ENCODE assay signal across 8 mouse cellular contexts in genomic region chr13:34254691-34255090, GRCm38 (mm10).
DNase-seq lines count a peak whose midpoint lies in the region; ATAC-seq and TF ChIP-seq lines count a peak whose summit lies in the region.

No protein-coding gene starts in this region.

- no peak overlapping the region for H3K9ac ChIP-seq in liver, embryonic 11.5 days (ENCODE audit: low read depth, low read length)

- WGBS in liver, embryonic 11.5 days = 72% methylated on average over 5 of the region's 5 CpGs
- WGBS in spleen, adult 2 months = 24% methylated on average over 5 of the region's 5 CpGs

- H3K27ac ChIP-seq in liver, embryonic 11.5 days (ENCODE audit: low read depth, low read length) = no peak overlapping the region
- H3K27ac ChIP-seq in spleen, adult 2 months (ENCODE audit: insufficient read depth, low read length) = peak overlapping the region; percentile 62

- H3K4me3 ChIP-seq in liver, embryonic 11.5 days (ENCODE audit: low read depth, low read length) = no peak overlapping the region
- H3K4me3 ChIP-seq in spleen, adult 2 months (ENCODE audit: extremely low read depth, insufficient read depth, insufficient read length) = no peak overlapping the region

- H3K9me3 ChIP-seq in liver, embryonic 11.5 days (ENCODE audit: control insufficient read depth, low read length) = no peaks in the 10 kb centered on the region

- TF ChIP-seq CTCF in spleen, adult 2 months (IDR thresholded peaks at IDR 0.05; ENCODE audit: extremely low read depth, insufficient read depth, insufficient read length, insufficient replicate concordance) = no peak

- no peak overlapping the region for H3K4me2 ChIP-seq in liver, embryonic 11.5 days

- no peaks in the 10 kb centered on the region for H3K36me3 ChIP-seq in liver, embryonic 11.5 days (ENCODE audit: control insufficient read depth, insufficient read depth, low read length)
- no peaks in the 10 kb centered on the region for H3K36me3 ChIP-seq in spleen, adult 2 months (ENCODE audit: control insufficient read depth, insufficient read depth, low read length)

- intact Hi-C loops in heart, postnatal 25 days (cut with DNase I) = no loop called here
- intact Hi-C loops in heart, postnatal 14 days (cut with DNase I) = no loop called here

- no peak for TF ChIP-seq POLR2A in spleen, adult 2 months (IDR thresholded peaks at IDR 0.05; ENCODE audit: low read depth, low read length)

- H3K4me1 ChIP-seq in liver, embryonic 11.5 days (replicated peaks; ENCODE audit: control insufficient read depth, insufficient read depth, low read length) = peaks cover 37% of the 10 kb centered on the region
- H3K4me1 ChIP-seq in spleen, adult 2 months (ENCODE audit: control insufficient read depth, insufficient read depth, insufficient read length) = peaks cover 11% of the 10 kb centered on the region; the same call in 1 of the 2 replicates

- no peaks in the 10 kb centered on the region for H3K27me3 ChIP-seq in liver, embryonic 11.5 days (replicated peaks; ENCODE audit: control insufficient read depth, insufficient read depth, low read length)
- no peaks in the 10 kb centered on the region for H3K27me3 ChIP-seq in spleen, adult 2 months (ENCODE audit: control insufficient read depth, insufficient read depth, low read length)

- peak; percentile 37 for DNase-seq in heart, adult 8-10 months (ENCODE audit: low spot score)
- DNase-seq in heart, postnatal 25 days (ENCODE audit: low spot score) = no peak
- DNase-seq in brain, adult 2 months (ENCODE audit: low read depth, low spot score) = peak; percentile 66
- DNase-seq in heart, postnatal 14 days = peak; percentile 22 to 24
- no peak for DNase-seq in liver, embryonic 11.5 days (ENCODE audit: low spot score)
- peak; percentile 41 to 69 for DNase-seq in spleen, adult 2 months (ENCODE audit: low read depth in 1 of 2, low spot score in 2 of 2)
- no peak for DNase-seq in cerebellum, postnatal 36 days
- no peak for DNase-seq in urinary bladder, postnatal 25 days (ENCODE audit: low spot score)

- 0 out of 2 replicates have a peak, but pooled peaks have one; percentile 25 for ATAC-seq in liver, embryonic 11.5 days (replicated peaks; ENCODE audit: low FRiP score)

Comparison
In these comparisons a context has a peak if more than half of its experiments do, and no peak if none do; other contexts are left out.
1. DNase-seq: peak in heart, adult 8-10 months (single experiment), brain, adult 2 months (single experiment), heart, postnatal 14 days (2 of 2) and spleen, adult 2 months (2 of 2); none in heart, postnatal 25 days (single experiment), liver, embryonic 11.5 days (single experiment), cerebellum, postnatal 36 days (0 of 2) and urinary bladder, postnatal 25 days (single experiment).